Mouse (Mus musculus) layer of hippocampus, adult 9-10 months (tissue): ENCODE data around the gene Zfp428.

ENCODE experiments used
- DNase-seq: peaks from one replicate; pipeline ENCODE4 v3.0.0; 2022; ENCODE audit warnings: low spot score

Zfp428 gene

DNA sequence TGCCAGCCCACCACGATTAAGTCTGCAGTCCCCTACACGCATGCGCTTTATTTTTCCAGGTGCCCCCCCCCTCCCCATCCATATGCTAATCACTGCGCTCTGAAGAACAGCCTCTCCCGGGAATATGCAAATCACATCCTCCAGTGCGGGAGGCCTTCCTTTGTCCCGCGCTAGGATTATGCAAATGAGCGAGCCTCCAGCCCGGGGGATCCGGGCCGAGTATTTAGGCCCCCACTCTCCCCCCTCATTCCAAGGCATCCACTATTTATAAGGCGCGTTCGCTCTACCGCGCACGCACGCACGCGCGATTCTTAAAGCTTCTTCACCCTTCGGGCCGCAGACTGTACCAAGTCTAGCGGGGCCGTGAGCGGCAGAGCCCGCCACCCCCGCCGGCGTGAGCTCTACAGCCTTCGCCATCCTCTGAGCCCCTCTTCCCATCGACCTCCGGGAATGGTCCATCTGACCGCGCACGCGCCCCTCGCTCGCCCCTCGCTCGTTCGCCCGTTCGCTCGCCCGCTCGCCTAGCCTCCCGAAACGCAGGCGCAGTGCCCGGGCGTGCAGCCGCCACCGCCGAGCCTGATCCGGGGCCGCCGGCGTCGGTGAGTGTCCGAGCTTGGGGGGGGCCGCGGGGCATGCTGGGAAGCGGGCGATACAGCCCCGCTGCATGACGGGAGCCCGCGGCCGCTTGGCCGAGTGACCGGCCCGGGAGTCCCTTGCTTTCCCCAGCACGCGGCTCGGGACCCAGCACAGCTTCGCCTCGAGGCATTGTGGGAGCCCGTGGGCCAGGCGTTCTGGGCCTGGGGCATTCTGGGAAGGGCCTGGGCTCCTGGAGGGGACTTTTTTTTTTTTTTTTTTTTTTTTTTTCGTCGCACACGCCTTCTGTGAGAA, at the start of gene Zfp428:
Zfp428 (plus strand) TSS at position 169 of the 888 bp plus-strand sequence.
- DNase-seq: no peak

GRCm38 (mm10) chr7:24457726-24458370, 49.0 kb upstream of the Zfp428 start:
- no peak for DNase-seq

DNA sequence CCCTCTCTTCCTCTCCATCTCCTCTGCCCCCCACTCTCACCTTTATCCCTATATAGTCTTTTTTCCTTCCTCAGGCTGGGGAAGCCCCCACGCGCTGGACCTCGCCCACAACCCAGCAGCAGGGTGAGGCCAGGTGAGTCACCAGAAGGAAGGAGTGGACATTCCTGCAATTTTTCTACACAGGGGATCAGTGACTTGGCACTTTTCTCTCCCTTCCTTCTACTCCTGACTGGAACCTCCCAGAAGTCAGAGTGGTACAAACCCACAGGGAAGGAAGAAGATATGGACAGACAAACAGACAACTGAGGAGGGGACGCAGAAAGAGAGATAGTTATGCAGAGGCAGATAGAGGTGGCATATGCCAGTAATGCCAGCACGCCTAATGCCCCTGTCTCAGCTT, 47.4 kb upstream of the Zfp428 start:
- no peak for DNase-seq

GRCm38 (mm10) chr7:24459843-24460242, 47.0 kb upstream of the Zfp428 start:
- no peak for DNase-seq

DNA sequence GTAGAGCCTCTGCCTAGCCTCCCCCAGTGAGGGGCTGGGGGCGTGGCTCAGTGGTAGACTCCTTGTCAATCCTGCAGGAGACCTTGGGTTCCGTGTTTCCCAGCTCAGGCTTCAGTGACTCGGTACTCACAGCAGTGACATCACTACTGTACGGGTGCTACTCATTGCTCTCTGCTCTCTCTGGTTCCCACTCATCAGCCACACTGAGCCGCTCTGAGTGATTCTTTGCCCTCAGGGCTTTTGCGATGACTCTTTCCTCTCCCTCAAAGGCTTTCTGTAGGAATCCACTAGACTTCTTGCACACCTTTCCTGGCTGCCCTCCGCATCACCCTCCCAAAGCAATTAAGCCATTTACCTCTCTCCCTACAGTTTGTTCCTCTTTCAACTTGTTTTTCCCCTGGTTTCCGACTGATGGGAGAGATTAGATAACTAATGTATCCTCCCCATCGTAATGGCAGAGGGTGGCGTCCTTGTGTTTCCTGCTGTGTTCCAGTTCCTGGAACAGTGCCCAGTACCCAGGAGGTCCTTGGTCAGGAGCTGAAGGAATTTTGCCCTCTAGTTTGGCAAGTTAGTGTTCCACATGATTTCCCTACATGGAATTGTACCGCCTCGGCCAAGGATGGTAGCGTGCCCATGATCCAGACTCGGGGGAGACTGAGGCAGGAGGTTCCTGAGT, 45.3 kb upstream of the Zfp428 start:
- DNase-seq: no peak

GRCm38 (mm10) chr7:24462388-24463319, 44.2 kb upstream of the Zfp428 start, which contains the start of gene Plaur:
Gene Plaur, plus strand, starts transcription at chr7:24462484.
- DNase-seq: no peak

GRCm38 (mm10) chr7:24466835-24467234, 40.0 kb upstream of the Zfp428 start:
- no peak for DNase-seq

DNA sequence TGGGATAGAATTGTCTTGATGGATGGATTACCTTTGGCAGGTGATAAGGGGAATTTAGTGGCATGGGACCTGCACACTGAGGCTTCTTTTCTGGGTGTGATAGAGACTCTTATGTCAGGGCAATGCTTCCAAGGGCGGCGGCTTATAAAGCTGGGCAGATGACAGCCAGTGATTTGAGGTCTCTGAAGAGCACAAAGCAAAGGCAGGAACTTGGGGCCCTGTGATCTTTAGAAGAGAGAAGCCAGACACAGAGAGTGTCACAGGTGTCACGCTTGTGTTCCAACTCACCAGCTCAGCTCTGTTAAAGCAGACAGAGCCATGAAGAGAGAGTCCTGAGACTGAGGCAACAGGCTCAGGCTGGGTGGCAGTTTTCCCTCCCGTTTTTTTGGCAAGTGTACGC, 38.9 kb upstream of the Zfp428 start:
- DNase-seq: no peak

GRCm38 (mm10) chr7:24469126-24469525, 37.7 kb upstream of the Zfp428 start:
- DNase-seq: no peak

- no peak for DNase-seq
Measured at GRCm38 (mm10) chr7:24470356-24470755, 36.5 kb upstream of the Zfp428 start.

DNA sequence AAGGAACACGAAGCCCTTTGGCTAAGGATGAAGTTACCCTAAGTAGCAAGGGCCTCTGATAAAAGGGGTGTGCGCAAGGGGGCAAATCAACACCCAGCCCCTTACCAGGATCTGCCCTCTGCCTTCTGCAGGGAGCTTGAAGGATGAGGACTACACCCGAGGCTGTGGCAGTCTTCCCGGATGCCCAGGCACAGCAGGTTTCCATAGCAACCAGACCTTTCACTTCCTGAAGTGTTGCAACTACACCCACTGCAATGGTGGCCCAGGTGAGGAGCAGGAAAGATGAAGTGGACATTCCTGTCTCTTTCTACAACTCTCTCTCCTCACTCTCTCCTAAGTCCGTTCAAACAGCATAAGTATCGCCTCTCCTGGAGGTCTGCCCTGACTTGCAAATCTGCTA, 34.4 kb upstream of the Zfp428 start:
- no peak for DNase-seq

DNA sequence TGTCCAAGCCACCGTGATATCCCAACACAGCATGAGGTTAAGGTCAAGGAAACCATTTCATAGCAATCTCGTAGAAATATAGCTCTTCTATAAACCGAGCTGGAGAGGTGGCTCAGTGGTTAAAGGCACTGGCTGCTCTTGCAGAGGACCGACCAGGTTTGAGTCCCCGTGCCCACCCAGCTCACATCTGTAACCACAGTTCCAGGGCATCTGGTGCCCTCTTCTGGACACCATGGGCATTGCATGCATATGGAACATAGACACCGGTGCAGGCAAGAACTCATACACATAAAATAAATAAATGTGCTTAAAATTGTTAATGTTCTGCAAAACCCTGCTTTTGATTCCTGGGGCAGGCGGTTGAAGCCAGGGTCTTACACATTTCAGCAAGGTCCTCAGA, 33.9 kb upstream of the Zfp428 start:
- DNase-seq: no peak

- peak; percentile 65 for DNase-seq
Measured at GRCm38 (mm10) chr7:24473913-24474529, 32.8 kb upstream of the Zfp428 start.

- peak; percentile 58 for DNase-seq
Measured at GRCm38 (mm10) chr7:24474811-24475506, 31.8 kb upstream of the Zfp428 start.

DNA sequence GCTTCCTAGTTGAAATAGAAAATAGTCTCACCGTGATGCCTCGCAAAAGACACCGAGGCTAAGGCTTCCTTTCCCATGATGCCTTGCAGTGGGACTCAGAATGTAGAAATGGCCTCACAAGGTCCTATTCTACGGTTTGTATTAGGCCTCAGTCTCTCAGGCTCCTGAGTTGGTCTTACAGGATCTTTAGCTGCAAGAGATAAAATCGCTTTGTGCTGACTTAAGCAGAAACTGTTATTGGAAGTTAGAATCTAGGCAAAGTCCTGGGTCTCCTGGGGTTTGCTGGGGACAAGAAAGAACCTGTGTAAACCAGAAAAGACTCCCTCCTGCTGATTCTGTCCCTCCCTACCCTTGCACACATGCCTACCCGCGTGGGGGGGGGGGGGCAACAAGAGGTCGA, 30.5 kb upstream of the Zfp428 start:
- no peak for DNase-seq

DNA sequence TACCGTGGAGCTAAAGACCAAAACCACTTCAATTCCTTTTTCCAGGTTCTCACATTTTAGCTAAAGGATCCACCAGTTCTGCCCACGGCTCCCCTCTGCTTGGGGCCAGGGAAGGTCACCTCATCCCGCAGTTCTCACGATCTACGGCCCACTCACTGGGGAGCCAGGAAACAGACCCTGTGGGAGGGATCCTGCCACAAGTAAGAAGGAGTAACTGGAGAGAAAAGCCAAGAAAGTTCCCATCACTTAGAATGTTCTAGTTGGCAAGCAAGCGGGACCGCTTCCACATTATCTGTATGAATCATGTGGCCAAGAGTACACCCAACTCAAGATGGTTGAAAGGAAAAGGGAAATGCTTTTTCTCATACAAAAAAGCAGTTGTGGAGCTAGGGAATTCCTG, 29.9 kb upstream of the Zfp428 start:
- no peak for DNase-seq

DNA sequence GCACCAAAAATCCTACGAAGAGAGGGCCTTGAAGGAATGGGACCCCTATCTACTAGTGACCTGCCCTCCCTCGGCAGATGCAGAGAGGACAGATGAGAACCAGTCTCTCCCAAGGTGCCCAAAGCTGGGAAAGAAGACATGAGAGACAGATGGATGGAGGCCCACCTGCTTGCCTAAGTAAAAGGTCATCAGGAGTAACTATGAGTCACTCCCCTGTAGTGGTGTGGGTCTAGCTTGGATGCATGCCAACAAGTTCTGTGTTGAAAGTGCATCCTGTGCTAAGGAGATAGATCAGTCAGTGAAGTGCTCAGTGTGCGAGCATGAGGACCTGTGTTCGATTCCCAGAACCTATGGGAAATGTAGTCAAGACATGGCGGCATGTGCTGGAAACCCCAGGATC, 27.9 kb upstream of the Zfp428 start:
- no peak for DNase-seq

GRCm38 (mm10) chr7:24479685-24480084, 27.1 kb upstream of the Zfp428 start:
- DNase-seq: no peak

DNA sequence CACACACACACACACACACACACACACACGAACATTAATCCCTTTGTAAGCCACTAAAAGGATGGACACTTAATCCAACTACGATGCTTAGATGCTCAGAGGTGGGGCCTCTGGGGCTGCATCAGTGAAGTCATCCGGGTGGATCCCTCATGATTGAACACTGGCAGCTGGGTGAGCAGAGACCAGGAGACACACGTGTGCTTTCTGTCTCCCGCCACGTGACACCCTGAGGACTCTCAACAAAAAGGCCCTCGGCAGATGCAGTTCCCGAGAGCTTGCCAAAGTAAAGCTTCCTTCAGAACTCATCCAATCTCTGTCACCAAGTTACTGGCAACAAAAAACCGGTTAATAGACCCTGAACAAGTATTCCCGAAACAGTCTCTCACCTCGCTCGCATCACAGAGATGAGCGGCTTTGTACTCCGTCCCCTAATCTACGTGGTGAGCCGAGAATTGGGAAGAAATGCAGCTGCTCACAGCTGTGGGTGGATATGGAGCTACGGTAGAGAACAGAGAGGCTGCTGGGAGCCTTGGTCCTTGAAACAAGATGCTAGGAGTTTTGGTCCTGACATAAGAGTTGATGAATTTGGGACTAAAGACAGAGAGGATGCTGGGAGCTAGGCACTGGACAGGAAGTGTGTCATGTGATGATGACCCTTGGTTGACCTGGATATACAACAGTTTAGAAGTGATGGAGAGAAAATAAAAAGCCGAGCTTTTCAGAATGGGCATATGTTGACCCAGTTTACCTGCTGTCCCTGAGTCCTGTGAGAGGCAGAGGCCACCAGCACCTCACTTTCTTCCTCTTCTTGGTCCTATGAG, 26.5 kb upstream of the Zfp428 start:
- DNase-seq: no peak

- no peak for DNase-seq
Measured at GRCm38 (mm10) chr7:24480986-24481473, 25.8 kb upstream of the Zfp428 start.
